Mouse (Mus musculus) kidney, adult 9 months (tissue): ENCODE data around the gene Stoml3.

Source experiments
- DNase-seq: peaks from one replicate; pipeline ENCODE4 v3.0.0; 2022

The Stoml3 gene

GRCm38 (mm10) chr3:53478419-53479046 is 9.9 kb upstream of the Stoml3 start:
- DNase-seq = no peak

GRCm38 (mm10) chr3:53483414-53484059 is 4.9 kb upstream of the Stoml3 start:
- peak; percentile 40 for DNase-seq

GRCm38 (mm10) chr3:53486561-53486960 is 1.9 kb upstream of the Stoml3 start:
- DNase-seq = no peak

GRCm38 (mm10) chr3:53486996-53487576 is 1.4 kb upstream of the Stoml3 start:
- no peak for DNase-seq

DNA sequence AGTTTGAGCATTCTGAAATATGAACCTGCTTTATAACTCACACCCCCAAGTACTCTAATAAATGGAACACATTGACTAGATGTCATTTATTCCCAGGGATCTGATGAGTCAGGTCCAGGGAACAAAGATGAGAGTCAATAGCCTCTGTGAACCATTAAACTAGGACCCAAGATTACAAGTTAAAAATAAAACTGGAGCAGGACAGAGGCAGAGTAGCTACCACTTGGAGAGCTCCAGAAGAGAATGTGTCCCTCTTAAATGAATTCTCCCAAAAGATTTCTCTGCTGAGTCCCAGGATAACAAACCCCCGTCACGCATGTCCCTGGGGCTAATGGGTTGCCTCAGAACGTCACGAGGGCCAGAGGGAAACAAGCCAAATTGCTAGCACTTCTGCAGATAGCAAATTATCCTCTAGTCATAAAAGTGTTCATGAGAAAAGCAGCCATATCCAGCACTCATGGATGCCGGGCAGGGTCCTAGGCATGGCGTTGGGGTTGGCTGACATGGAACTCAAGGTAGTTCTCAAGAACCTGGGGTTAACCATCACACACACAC is 10.0 kb downstream of the Stoml3 start:
- DNase-seq = peak; percentile 78

DNA sequence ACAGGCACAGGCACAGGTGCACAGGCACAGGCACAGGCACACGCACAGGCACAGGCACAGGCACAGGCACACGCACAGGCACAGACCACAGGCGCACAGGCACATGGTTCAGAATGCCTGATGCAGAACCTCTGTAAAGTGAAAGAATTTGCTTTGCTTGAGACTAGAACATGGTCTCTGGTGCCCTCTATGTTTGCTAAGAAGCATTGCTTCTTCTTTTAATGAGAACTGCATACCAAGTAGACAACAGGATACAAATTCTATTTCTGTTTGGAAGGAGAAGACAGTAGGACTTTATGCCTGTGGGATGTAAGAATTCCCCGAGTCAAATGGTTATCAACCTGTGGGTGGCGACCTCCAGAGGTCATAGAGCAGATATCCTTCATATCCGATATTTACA is 14.0 kb downstream of the Stoml3 start:
- DNase-seq = peak; percentile 17

DNA sequence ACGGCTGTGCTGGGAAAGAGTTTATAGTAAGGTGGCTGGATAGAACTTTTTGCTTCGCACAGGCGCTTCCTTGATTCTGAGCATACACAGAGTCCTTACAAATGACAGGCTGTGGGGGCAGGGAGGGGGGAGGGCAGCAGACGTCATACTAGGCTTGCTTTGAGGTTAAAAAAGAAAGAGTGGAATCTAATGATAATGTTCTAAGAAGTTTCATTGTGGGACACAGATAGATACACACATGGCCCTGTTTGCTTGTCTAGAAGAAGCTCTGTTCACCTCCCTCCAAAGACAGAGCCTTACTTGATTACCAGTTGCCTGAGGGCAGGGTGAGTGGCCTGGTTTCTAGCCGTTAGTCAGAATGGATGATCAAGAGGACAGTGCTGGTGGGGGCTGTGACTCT is 24.6 kb downstream of the Stoml3 start:
- no peak for DNase-seq

- DNase-seq = no peak
Observed at GRCm38 (mm10) chr3:53514221-53515065, 26.0 kb downstream of the Stoml3 start.

DNA sequence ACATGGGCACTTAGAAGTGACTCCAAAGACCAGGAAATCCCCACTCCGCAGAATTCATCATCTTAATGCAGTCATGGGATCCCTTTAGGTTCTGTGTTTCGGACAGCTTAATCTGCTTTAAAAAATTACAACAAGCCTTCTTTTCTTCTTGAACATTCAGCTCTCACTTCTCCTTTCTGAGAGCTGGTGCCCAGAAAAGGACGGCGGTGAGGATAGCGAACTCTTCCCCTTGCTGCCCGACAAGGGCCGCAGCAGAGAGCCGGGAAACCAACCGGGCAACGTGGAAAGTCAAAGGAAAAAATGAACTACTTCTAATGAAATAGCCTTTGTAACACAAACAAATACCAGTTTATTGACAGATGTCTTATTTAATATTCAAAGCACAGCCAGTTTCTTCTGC is 34.3 kb downstream of the Stoml3 start:
- no peak for DNase-seq

DNA sequence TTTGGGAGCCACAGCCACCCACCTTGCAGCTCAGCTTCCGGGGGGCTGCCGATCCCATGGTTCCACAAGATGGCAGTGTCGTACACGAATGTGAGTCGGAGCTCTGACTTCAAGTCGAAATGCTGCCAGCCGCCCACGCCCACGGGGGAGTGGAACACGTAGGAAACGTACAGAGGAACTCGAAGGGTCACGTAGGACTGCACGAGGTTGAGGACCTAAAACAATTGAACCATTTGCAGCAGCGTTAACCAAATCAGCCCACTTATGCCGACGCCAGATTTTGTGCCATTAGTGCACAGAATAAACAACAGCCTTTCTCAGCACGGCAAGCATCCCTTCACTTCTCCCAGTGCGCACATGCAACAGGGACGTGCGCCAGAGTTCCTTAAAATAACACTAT is 37.3 kb downstream of the Stoml3 start:
- peak; percentile 67 for DNase-seq

DNA sequence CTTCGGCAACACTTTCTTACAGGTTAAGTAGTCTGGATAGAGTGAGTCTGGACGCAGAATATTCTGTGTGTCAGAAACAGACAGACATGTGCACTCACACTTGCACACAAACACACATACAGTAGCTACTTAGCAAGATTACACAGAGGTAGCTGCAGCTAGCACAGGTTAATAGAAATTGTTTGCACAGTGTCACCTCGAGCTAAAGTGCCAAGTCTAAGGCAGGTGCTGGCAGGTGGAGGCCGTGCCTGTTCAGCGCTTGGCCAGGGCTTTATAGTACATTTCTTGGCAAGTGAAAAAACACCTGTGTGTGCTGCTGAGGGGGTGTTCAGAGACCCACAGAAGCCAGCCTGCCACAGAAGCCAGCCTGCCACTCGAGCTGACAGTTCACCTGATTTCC is 41.9 kb downstream of the Stoml3 start:
- DNase-seq = no peak

DNA sequence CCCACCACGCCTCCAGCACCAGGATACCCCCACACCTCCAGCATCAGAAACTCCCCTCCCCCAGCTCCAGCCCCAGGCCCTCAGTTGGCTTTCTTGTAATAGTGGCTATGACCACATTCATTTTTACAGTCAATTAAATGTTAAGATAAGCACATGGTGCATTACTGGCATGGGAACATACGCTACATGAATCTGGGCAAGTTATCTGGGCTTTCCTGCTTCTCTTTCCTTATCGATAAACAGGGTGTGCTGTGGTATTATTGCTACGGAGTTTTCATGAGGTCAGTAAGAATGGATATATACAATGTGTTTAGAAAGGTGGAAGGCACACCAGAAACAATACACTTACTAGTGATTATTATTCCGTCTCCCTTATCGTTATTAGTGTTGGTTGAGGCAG is 43.6 kb downstream of the Stoml3 start:
- no peak for DNase-seq

- no peak for DNase-seq
Observed at GRCm38 (mm10) chr3:53552691-53553090, 64.2 kb downstream of the Stoml3 start.

DNA sequence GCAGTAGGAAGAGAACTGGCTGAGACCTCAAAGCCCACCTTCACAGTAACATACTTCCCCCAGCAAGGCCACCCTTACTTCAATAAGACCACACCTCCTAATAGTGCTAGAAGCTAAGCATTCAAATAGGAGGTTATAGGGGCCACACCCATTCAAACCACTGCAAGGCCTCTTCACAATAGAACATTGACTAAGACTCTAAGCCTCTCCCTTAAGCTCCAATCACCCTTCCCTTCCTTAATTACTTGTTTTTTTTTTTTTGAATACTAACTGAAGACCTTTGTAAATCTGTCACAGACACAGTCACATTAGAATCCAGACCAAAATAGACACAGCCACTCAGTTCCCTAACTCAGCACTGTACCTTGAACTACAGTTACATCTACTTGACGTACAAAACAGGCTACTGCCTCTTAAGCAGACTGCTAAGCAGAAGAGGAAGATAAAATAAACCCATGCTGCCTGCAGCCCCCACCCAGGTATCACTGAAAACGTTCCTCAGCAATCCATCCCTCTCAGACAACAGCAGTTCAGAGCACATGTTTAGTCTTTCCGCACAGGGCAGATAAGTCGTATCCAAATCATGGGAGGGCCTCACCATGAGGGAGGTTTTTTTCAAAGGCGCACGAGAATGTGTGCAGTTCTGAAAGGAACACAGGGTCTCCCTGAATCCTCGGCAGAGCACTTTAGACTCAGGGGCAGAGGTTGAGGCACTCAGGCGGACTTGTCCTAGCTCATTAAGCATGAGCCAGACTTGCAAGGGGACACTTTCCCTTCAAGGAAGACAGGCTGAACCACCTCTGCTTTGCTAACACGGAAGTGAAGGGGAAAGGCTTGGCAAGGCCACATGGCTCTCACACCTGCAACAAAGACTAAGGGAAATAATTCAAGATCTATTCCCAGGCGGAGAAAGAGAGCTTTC is 66.8 kb downstream of the Stoml3 start:
- DNase-seq = peak; percentile 79

DNA sequence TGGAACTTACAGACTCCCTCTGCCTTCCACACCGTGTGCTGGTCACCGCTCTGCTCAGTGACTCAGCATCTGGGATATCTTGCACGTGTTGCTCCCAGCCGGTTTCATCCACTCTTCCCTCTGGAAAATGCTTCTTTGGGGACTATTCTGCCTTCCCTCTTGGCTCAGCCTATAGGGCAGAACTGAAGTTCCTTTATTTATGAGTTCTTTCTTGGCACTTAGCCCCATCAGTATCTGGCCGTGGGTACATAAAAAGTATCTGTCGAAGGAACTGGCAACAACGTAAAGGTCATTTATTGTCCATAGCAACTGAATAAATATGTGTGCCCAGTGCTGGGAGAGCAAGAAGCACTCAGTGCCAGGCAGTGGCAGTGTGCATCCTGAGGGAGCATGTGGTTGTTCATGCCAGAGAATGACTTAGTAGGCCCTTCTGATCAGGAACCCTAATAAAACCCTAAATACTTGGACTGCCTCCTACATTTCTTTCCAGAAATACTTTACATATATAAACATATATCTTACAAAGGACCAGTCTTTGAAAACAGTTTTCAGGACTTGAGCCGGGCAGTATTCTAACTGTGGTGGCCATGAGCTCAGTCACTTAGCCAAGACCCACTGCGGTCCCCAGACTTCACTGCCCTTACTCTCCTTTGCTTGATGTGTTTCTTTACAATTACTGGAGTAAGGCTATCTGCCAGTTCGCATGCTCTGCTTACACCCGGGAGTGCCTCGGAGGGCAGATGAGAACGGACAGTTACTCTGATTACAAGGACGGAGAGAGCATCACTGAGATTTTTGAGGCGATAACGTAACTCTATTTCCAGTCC is 69.1 kb downstream of the Stoml3 start:
- DNase-seq = no peak
